Mouse (Mus musculus): ENCODE measurements around the gene Gm5936. TPM values are rescaled to one million over a fixed set of nuclear protein-coding genes. Genes with fewer than 3 reads are reported as not detected.
"Not testable (repeated sequence)": the region's sequence is repeated elsewhere in the genome, so short reads cannot be mapped to it uniquely, and the experiment has no call there.

Gm5936 gene
- not detected in 2 replicates for polyA plus RNA-seq (2014; fragmentation: Nextera tagmentation; extraction: Ambion mirVana)

DNA sequence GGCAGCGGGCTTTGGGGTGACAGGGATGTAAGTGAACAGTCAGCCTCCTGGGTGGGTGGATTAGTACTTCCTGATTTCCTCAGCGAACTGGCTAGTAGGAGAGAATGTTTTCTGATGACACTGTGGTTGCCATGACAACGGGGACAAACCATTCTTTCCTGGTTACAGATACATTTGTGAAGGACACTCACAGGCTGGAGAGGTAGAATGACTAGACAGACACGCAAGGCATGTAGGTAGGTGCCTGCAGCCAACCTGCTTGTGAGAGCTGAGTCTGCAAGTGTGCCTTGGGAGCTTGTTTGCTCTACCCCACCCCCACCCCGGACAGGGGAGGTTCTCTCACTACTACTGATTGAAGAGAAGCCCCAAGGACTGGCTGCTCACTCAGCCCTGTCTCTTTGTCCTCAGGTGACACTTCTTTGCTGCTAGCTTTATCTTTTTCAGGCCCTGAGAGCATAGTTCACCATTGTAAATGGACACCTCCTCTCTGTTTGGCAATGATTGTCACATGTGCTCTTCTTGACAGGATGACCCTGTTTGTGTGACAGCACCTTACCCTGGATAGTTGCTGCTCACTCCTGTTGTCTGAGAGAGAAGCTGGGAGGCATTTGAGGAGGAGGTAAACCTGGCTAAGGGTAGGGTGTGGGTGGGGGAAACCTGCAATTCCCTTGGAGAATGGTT lies at the start of gene Gm5936:
Gm5936 (plus strand) TSS at position 355 of the 681 bp plus-strand sequence.
- H3K27me3 ChIP-seq (ENCODE audit: control insufficient read depth, insufficient read depth, low read length); H3K36me3 ChIP-seq (ENCODE audit: control insufficient read depth, insufficient read depth, low read length); H3K4me1 ChIP-seq (ENCODE audit: control insufficient read depth, insufficient read depth, low read length); H3K4me2 ChIP-seq; H3K9me3 ChIP-seq (replicated peaks; ENCODE audit: control insufficient read depth, low read length); ATAC-seq (replicated peaks; ENCODE audit: insufficient number of reproducible peaks, low FRiP score, low TSS enrichment); H3K27ac ChIP-seq (ENCODE audit: low read depth, low read length); H3K9ac ChIP-seq (ENCODE audit: low read depth, low read length); H3K4me3 ChIP-seq (ENCODE audit: low read depth, low read length): not testable (repeated sequence)
- WGBS (ENCODE audit: insufficient replicate concordance), result 54% methylated on average over 3 of the region's 5 CpGs

DNA sequence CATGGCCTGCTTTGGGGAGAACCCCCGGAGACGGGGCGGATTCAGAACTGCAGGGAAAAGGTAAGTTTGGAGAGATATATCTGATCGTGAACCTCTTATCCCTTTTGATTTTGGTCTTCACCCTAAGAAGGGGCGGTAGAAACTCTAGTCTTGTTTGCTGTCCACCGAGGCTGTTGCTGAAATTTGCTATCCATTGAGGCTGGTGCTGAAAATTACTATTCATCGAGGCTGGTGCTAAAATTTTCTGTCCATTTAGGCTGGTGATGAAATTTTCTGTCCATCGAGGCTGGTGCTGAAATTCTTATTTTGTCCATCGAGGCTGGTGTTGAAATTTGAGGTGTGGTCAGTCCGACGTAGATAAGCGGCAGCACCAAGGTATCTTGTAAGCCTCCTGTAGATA lies 19.1 kb downstream of the Gm5936 start:
- not testable (repeated sequence) for H3K27ac ChIP-seq (ENCODE audit: low read depth, low read length); H3K9me3 ChIP-seq (replicated peaks; ENCODE audit: control insufficient read depth, low read length); H3K27me3 ChIP-seq (ENCODE audit: control insufficient read depth, insufficient read depth, low read length); ATAC-seq (replicated peaks; ENCODE audit: insufficient number of reproducible peaks, low FRiP score, low TSS enrichment); H3K4me2 ChIP-seq; H3K9ac ChIP-seq (ENCODE audit: low read depth, low read length); H3K4me1 ChIP-seq (ENCODE audit: control insufficient read depth, insufficient read depth, low read length); H3K36me3 ChIP-seq (ENCODE audit: control insufficient read depth, insufficient read depth, low read length); H3K4me3 ChIP-seq (ENCODE audit: low read depth, low read length)
- WGBS (ENCODE audit: insufficient replicate concordance), result 83% methylated on average over 12 of the region's 12 CpGs

DNA sequence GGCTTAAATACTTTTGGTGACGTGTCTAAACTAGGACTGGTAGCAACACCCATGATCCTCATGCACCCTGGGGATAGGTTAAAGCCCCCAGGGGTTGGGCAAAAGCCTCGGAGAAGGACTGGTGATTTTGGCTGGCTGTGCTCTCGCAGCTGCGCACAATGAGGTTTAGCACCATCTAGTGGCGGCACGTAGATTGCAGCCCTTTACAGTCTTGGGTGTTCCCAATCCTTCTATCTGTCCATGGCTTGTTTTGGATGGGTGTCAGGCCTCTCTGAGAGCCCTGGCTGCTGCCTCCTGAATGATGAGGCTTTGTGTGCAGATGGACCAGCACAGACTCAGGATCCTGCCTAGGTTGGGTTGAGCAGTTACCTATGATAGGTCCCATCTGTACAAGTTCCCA lies 43.1 kb downstream of the Gm5936 start:
- H3K4me1 ChIP-seq (ENCODE audit: control insufficient read depth, insufficient read depth, low read length); H3K27me3 ChIP-seq (ENCODE audit: control insufficient read depth, insufficient read depth, low read length); H3K4me2 ChIP-seq; H3K9me3 ChIP-seq (replicated peaks; ENCODE audit: control insufficient read depth, low read length); H3K36me3 ChIP-seq (ENCODE audit: control insufficient read depth, insufficient read depth, low read length); H3K27ac ChIP-seq (ENCODE audit: low read depth, low read length); H3K9ac ChIP-seq (ENCODE audit: low read depth, low read length); H3K4me3 ChIP-seq (ENCODE audit: low read depth, low read length); ATAC-seq (replicated peaks; ENCODE audit: insufficient number of reproducible peaks, low FRiP score, low TSS enrichment): not testable (repeated sequence)
- WGBS (ENCODE audit: insufficient replicate concordance), result 48% methylated on average over 4 of the region's 6 CpGs

Other genes starting within 250 kb of the Gm5936 start
- not detected in 2 replicates for gene Olfr1325, start 244.5 kb upstream of the Gm5936 start, polyA plus RNA-seq (2014; fragmentation: Nextera tagmentation; extraction: Ambion mirVana)
- gene Gm5640, start 191.6 kb upstream of the Gm5936 start, polyA plus RNA-seq (2014; fragmentation: Nextera tagmentation; extraction: Ambion mirVana), result 0.17 TPM in 1 of 2 replicates, not detected in the other
- not detected in 2 replicates for gene Gm6890, start 96.3 kb upstream of the Gm5936 start, polyA plus RNA-seq (2014; fragmentation: Nextera tagmentation; extraction: Ambion mirVana)
- 1.8 and 1.9 TPM in 2 replicates for gene Gab3, start 248.3 kb downstream of the Gm5936 start, polyA plus RNA-seq (2014; fragmentation: Nextera tagmentation; extraction: Ambion mirVana)